Mouse (Mus musculus): ENCODE measurements around the gene Batf2. TPM values are rescaled to one million over a fixed set of nuclear protein-coding genes. Genes with fewer than 3 reads are reported as not detected.

Batf2 gene
- 8.0 and 10.8 TPM in 2 replicates for polyA plus RNA-seq (2012; rRNA removed)

GRCm38 (mm10) chr19:6140678-6141393, at the start of gene Batf2:
Gene Batf2, plus strand, starts transcription at chr19:6140983.
- TF ChIP-seq CTCF (IDR thresholded peaks at IDR 0.05; ENCODE audit: extremely low read depth, insufficient read depth, insufficient read length, insufficient replicate concordance) (peak; percentile 79), POLR2A (IDR thresholded peaks at IDR 0.05; ENCODE audit: low read depth, low read length) (peak; percentile 11; the same call in 1 of the 2 replicates)
- DNase-seq (ENCODE audit: low read depth in 1 of 2, low spot score in 2 of 2): peak; percentile 85 to 91
- Histone ChIP-seq H3K27me3 (ENCODE audit: control insufficient read depth, insufficient read depth, low read length) (no peaks in the 10 kb centered on the region), H3K4me3 (ENCODE audit: extremely low read depth, insufficient read depth, insufficient read length) (peak within 1 kb of the TSS; percentile 96), H3K36me3 (ENCODE audit: control insufficient read depth, insufficient read depth, low read length) (no peaks in the 10 kb centered on the region; the same call in 1 of the 2 replicates), H3K4me1 (ENCODE audit: control insufficient read depth, insufficient read depth, insufficient read length) (no peaks in the 10 kb centered on the region), H3K27ac (ENCODE audit: insufficient read depth, low read length) (peak within 1 kb of the TSS; percentile 97)
- 1% methylated on average over 63 of the region's 68 CpGs for WGBS

GRCm38 (mm10) chr19:6094119-6094518, 46.7 kb upstream of the Batf2 start, which contains the start of gene AC131692.1:
Gene AC131692.1, plus strand, starts transcription at chr19:6094419.
- WGBS: 95% methylated on average over 7 of the region's 7 CpGs
- H3K36me3 ChIP-seq (ENCODE audit: control insufficient read depth, insufficient read depth, low read length): no peaks in the 10 kb centered on the region

DNA sequence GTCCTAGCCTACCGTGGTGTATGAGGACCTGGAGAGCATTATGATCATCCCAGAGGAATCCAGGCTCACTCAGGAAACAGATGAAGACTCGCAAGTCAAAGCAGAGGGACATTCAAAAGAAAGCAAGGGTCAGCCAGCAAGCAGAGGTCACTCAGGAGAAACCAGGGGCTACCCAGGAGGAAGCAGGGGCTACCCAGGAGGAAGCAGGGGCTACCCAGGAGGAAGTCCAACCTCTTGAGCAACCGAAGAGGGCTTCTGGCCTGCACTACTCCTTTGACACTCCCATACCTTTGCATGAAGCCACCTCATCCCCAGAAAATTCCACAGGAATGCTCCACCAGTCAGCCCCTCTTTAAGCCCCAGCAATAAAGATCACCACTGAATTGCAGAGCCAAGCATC, 42.9 kb upstream of the Batf2 start:
- TF ChIP-seq POLR2A (IDR thresholded peaks at IDR 0.05; ENCODE audit: low read depth, low read length) (no peak), CTCF (IDR thresholded peaks at IDR 0.05; ENCODE audit: extremely low read depth, insufficient read depth, insufficient read length, insufficient replicate concordance) (no peak)
- Histone ChIP-seq H3K4me1 (ENCODE audit: control insufficient read depth, insufficient read depth, insufficient read length) (no peaks in the 10 kb centered on the region), H3K27ac (ENCODE audit: insufficient read depth, low read length) (no peak overlapping the region), H3K4me3 (ENCODE audit: extremely low read depth, insufficient read depth, insufficient read length) (no peak overlapping the region), H3K27me3 (ENCODE audit: control insufficient read depth, insufficient read depth, low read length) (no peaks in the 10 kb centered on the region), H3K36me3 (ENCODE audit: control insufficient read depth, insufficient read depth, low read length) (no peaks in the 10 kb centered on the region)
- WGBS: 75% methylated on average over 3 of the region's 3 CpGs
- DNase-seq (ENCODE audit: low read depth in 1 of 2, low spot score in 2 of 2): no peak

More at GRCm38 (mm10) chr19:6094119-6094518, 46.7 kb upstream of the Batf2 start, which contains the start of gene AC131692.1:
- Histone ChIP-seq H3K27me3 (ENCODE audit: control insufficient read depth, insufficient read depth, low read length) (no peaks in the 10 kb centered on the region), H3K27ac (ENCODE audit: insufficient read depth, low read length) (no peak within 1 kb of the TSS), H3K4me3 (ENCODE audit: extremely low read depth, insufficient read depth, insufficient read length) (no peak within 1 kb of the TSS), H3K4me1 (ENCODE audit: control insufficient read depth, insufficient read depth, insufficient read length) (no peaks in the 10 kb centered on the region)
- DNase-seq (ENCODE audit: low read depth in 1 of 2, low spot score in 2 of 2): no peak
- TF ChIP-seq POLR2A (IDR thresholded peaks at IDR 0.05; ENCODE audit: low read depth, low read length) (no peak), CTCF (IDR thresholded peaks at IDR 0.05; ENCODE audit: extremely low read depth, insufficient read depth, insufficient read length, insufficient replicate concordance) (no peak)

DNA sequence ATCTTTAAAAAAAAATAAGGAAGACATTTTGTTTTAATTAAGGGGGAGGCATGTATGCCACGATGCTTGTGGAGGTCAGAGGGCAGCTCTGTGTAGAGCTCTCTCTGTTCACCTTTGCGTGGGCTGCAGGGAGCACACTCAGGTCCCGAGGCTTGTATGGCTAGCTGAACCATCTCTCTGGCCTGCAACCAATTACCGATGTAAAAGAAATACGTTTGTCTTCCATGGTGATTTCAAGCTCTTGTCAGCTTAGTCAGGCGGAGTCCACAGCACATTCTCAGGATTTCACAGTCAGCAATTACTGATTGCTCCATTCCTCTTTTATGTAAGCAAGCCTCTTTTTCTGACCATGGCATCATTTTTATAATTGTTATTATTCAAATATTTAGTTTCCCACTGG, 39.6 kb upstream of the Batf2 start:
- DNase-seq (ENCODE audit: low read depth in 1 of 2, low spot score in 2 of 2): no peak
- TF ChIP-seq POLR2A (IDR thresholded peaks at IDR 0.05; ENCODE audit: low read depth, low read length) (no peak), CTCF (IDR thresholded peaks at IDR 0.05; ENCODE audit: extremely low read depth, insufficient read depth, insufficient read length, insufficient replicate concordance) (no peak)
- Histone ChIP-seq H3K4me1 (ENCODE audit: control insufficient read depth, insufficient read depth, insufficient read length) (no peaks in the 10 kb centered on the region), H3K27ac (ENCODE audit: insufficient read depth, low read length) (no peak overlapping the region), H3K27me3 (ENCODE audit: control insufficient read depth, insufficient read depth, low read length) (no peaks in the 10 kb centered on the region), H3K36me3 (ENCODE audit: control insufficient read depth, insufficient read depth, low read length) (no peaks in the 10 kb centered on the region), H3K4me3 (ENCODE audit: extremely low read depth, insufficient read depth, insufficient read length) (no peak overlapping the region)
- 90% methylated on average over 6 of the region's 6 CpGs for WGBS

DNA sequence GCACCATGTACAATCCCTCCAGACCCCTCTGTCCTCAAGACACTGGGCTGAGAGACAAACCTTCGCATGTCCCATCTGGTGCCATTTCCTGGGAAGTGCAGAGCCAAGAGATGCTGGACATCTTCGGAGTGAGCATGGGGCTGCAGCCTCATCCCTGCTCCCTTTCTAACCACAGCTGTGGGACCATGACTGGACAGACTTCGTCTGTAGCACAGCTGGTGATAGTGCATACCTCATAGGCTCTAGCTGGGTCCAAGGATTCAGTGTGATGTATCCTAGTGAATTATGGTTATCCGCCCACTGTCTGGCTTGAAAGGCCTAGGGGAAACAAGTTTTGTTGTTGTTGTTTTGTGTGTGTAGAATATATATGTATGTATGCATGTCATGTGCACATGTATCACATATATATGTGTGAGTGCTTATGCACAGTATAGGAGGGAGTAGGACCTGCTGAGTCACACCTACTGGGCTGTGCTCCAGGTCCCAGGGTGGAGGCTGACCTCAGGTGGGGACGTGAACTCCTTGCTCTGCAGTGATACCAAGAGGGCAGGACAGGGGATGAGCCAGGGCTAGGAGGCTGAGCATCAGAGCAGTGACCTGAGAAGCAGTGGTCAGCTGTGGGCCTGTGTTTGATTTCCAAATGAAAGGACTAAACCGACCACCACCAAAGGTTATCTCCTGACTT, 38.5 kb upstream of the Batf2 start:
- H3K36me3 ChIP-seq (ENCODE audit: control insufficient read depth, insufficient read depth, low read length): no peaks in the 10 kb centered on the region
- TF ChIP-seq CTCF (IDR thresholded peaks at IDR 0.05; ENCODE audit: extremely low read depth, insufficient read depth, insufficient read length, insufficient replicate concordance) (no peak), POLR2A (IDR thresholded peaks at IDR 0.05; ENCODE audit: low read depth, low read length) (no peak)
- no peaks in the 10 kb centered on the region for H3K27me3 ChIP-seq (ENCODE audit: control insufficient read depth, insufficient read depth, low read length)
- WGBS: 74% methylated on average over 6 of the region's 6 CpGs
- no peak overlapping the region for H3K27ac ChIP-seq (ENCODE audit: insufficient read depth, low read length)
- H3K4me3 ChIP-seq (ENCODE audit: extremely low read depth, insufficient read depth, insufficient read length): no peak overlapping the region
- H3K4me1 ChIP-seq (ENCODE audit: control insufficient read depth, insufficient read depth, insufficient read length): no peaks in the 10 kb centered on the region
- no peak for DNase-seq (ENCODE audit: low read depth in 1 of 2, low spot score in 2 of 2)

- H3K27ac ChIP-seq (ENCODE audit: insufficient read depth, low read length): no peak overlapping the region
- no peaks in the 10 kb centered on the region for H3K36me3 ChIP-seq (ENCODE audit: control insufficient read depth, insufficient read depth, low read length)
- H3K4me1 ChIP-seq (ENCODE audit: control insufficient read depth, insufficient read depth, insufficient read length): no peaks in the 10 kb centered on the region
- WGBS: 91% methylated on average over 4 of the region's 4 CpGs
- no peak for DNase-seq (ENCODE audit: low read depth in 1 of 2, low spot score in 2 of 2)
- H3K27me3 ChIP-seq (ENCODE audit: control insufficient read depth, insufficient read depth, low read length): no peaks in the 10 kb centered on the region
- no peak for TF ChIP-seq CTCF (IDR thresholded peaks at IDR 0.05; ENCODE audit: extremely low read depth, insufficient read depth, insufficient read length, insufficient replicate concordance)
- no peak for TF ChIP-seq POLR2A (IDR thresholded peaks at IDR 0.05; ENCODE audit: low read depth, low read length)
- no peak overlapping the region for H3K4me3 ChIP-seq (ENCODE audit: extremely low read depth, insufficient read depth, insufficient read length)
Observed at GRCm38 (mm10) chr19:6104476-6104875, 36.3 kb upstream of the Batf2 start.

Data from spleen, adult 2 months (tissue).